Mouse (Mus musculus): ENCODE results near the gene Zfp606.

The Zfp606 gene

DNA sequence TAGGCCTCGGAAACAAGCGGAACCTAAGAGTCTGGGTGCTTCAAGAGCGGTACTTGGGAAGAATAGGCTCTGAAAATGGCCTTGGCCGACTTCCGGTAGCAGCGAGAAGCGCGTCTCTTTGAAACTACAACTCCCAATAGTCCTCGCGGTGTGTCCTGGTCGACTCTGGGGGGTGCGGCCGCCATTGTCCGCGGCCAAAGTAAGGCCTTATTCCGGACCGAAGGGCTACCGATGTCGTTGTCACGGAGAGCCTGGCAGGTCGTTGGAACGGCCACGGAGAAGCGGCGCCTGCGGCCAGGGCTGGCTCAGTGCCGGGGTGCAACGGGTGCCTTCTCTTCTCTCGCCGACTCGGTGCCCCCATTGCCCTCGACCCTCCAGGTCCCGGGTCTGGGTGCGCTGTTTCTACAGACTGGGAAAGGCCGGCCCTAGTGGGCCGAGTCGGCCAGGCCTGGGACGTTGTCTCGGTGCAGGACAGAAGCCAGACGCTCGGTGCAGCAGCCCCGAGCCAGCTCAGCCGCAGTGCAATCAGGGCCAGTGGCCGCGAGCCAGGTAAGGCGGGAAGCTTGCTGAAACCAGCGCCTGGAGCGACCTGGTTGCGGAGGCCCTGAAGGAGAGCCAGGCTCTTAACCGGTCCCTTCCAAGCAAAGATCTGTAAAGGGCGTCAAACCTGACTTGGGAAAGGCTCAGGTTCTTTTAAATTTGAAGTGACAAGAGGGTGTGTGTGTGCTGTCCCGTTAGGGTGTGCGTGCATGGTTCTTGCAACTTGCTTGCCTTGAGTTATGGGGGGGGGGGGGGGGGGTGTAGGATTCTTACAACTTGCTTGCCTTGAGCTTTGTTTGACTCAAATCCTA, at the start of gene Zfp606:
TSS of gene Zfp606 (plus strand) at position 136 of the 851 bp plus-strand sequence.
- DNase-seq = peak; percentile 87 to 90

DNA sequence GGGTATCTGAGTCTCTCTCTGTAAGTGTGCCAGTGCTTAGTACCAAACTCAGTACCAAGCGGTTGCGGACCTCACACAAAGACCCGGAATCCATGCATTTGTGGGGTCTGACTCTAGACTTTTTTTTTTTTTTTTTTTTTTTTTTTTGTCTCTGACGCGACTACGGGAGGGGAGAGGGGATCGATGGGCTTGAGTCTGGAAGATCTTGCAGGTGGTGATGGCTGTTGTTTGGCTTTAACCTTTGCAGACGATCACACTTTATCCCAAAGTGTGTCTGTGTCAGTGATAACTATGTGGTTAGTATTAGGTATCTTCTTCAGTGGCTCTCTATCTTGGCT, 885 bp downstream of the Zfp606 start:
- DNase-seq = no peak

DNA sequence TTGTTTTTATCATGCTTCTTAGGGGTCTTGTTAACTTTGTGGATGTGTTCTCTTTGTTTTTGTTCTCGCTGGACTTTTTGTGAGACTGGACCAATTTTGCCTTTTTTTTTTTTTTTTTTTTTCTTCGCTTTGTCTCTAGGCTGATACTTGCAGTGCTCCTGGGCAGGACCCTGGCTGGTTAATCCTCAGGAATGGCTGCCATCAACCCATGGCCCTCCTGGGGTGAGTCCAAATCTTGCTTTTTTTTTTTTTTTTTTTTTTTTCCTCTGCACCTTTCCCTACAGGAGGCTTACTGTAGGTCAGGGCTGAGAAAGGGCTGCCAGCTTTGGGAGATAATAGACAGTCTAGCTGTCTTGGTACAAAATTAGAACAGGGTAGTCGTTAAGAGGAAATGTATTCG, 1.4 kb downstream of the Zfp606 start:
- DNase-seq = no peak

DNA sequence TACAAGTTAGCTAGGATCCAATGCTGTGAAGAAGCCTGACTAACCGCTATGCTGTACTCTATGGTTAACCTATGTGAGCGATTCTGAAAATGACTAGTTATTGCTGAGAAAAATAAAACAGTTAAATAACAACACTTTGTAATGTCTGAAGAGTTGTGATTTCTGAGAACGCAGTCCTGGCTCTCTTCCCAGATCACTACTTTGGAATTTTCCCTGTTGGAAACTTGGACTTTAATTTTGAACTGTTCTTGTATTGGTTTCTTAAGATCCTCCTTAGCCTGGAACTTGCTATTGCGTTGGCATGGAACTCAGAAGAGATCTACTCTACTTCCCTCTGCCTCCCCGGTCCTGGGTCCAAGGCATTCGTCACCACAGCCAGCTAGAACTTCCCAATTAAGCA, 5.7 kb downstream of the Zfp606 start:
- no peak for DNase-seq

DNA sequence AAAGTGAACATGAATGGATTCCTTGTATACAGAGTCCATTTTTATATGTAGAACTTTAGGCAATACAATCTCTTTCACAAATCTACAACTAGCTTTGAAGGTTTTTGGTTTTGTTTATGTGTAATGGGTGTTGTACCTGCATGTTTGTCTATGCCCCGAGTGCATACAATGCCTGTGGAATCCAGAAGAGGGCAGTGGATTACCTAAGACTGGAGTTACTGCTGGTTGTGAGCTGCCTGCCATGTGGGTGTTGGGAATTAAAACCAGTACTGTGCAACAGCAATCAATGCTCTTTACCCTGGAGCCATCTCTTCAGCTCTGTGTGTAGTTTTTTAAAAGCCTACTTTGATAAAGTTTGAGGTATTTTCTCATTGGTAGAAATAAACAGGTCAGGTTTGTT, 7.9 kb downstream of the Zfp606 start:
- DNase-seq = no peak

DNA sequence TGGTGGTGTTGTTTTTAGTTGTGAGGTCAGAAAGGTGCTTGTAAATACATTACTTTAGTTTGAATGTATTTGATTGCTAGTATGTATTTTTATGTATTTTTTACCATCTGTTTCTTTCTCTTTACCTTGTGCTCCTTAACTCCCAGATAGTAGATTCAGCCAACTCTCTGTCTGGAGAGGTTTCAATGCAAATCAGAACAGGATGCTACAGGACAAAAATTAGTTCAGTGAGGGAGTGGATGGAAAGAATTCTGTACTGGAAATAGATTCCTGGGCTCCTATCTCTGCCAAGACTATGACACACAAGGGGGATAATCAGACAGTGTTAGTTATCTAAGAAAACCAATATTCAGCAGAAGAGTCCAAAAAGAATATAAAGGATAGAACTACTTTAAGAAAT, 8.6 kb downstream of the Zfp606 start:
- DNase-seq = no peak

DNA sequence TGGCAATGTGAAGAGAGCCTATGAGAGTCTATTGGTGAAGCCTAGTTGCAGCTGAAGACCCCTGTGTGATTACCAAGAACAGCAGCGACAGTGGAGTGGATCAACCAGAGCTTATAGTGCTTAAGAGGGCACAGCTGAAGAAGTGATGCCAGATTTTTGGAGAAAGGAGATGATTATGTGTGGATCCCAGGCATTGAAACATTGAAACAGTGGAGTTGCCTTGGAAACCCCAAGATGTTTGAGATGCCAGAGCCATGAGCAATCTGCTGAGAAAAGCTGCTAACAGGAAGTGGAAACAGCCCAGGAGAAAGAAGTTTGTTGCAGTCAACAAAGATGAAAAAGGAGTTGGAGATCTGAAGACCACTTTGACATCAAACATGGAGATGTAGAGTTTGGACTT, 32.8 kb downstream of the Zfp606 start:
- no peak for DNase-seq

DNA sequence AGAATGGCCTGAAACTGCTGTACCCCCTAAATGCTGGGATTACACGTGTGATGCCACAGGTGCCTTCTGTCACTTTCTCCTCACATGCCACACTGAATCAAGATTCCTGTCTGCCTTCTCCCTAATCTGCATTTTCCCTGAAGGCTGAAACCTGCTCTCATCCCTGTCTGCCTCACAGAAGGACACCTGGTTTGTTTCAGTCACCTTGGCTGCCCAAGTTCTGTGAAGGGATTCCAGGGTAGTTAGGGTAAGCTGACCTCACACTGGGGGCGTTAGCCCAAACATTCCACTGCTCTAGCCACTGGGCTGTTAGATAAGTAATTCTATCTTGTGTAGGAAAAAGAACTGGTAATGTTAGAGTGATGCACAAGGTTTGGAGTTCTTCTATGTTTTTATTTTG, 34.1 kb downstream of the Zfp606 start, which contains the start of gene 2900092C05Rik:
TSS of gene 2900092C05Rik (plus strand) at position 301 of the 400 bp plus-strand sequence.
- no peak for DNase-seq

Measured in cerebellum, adult 18-20 months (tissue).